Mouse (Mus musculus) lung, adult 2 months (tissue): ENCODE measurements around the gene Pdzd7. TPM values are rescaled to one million over a fixed set of nuclear protein-coding genes. Genes with fewer than 3 reads are reported as not detected.

ENCODE experiments used
- DNase-seq: peaks from one replicate; pipeline ENCODE4 v3.0.0; 2022
- H3K4me1 ChIP-seq: fragments of 200-500 bp; 2 replicates; pipeline ENCODE4 v1.6.1; 2011; ENCODE audit warnings: low read length; ENCODE audit not compliant: control insufficient read depth, insufficient read depth
- H3K4me3 ChIP-seq: fragments of 200-500 bp; replicated peaks from 2 replicates; pipeline ENCODE3; 2011; ENCODE audit warnings: low read depth, mild to moderate bottlenecking, control low read depth, low read length; ENCODE audit errors: extremely low read depth
- CTCF ChIP-seq: fragments of 200-500 bp; IDR thresholded peaks from 2 replicates; pipeline ENCODE4 v1.5.1; 2011; ENCODE audit warnings: mild to moderate bottlenecking, low read length, control low read depth; ENCODE audit not compliant: insufficient read depth
- POLR2A ChIP-seq: fragments of 200-500 bp; IDR thresholded peaks from 2 replicates; pipeline ENCODE4 v1.6.1; 2011; ENCODE audit warnings: low read depth, mild to moderate bottlenecking, control low read depth, low read length, borderline replicate concordance; ENCODE audit errors: extremely low read depth
- WGBS: fragments of 180-500 bp; shearing (Covaris S2); methylation state at CpG from one replicate; pipeline ENCODE4 v1.1.7; 2018; 5-methylcytosine and 5-hydroxymethylcytosine counted together
- polyA plus RNA-seq: library from polyadenylated mRNA; depleted of rRNA; stranded (reverse); fragments of >200 nt; gene quantifications from 2 replicates; pipeline ENCODE4 v1.2.3, GENCODE M21; 2012; rRNA removed

Gene Pdzd7
- polyA plus RNA-seq, result 0.64 and 1.2 TPM in 2 replicates

GRCm38 (mm10) chr19:45045651-45046050 lies at the start of gene Pdzd7:
Gene Pdzd7 (minus strand): TSS chr19:45045717.
- TF ChIP-seq POLR2A, result no peak
- TF ChIP-seq CTCF, result no peak
- 75% methylated on average over 5 of the region's 5 CpGs for WGBS
- peak within 1 kb of the TSS; percentile 91 for H3K4me3 ChIP-seq
- no peak for DNase-seq
- peaks cover 6% of the 10 kb centered on the region; the same call in 1 of the 2 replicates for H3K4me1 ChIP-seq

- 21% methylated on average over 11 of the region's 11 CpGs for WGBS
- peaks cover 4% of the 10 kb centered on the region; the same call in 1 of the 2 replicates for H3K4me1 ChIP-seq
Measured at GRCm38 (mm10) chr19:45081841-45082550, 36.5 kb upstream of the Pdzd7 start.

GRCm38 (mm10) chr19:45081279-45081678 lies 35.8 kb upstream of the Pdzd7 start:
- peak; percentile 80 for TF ChIP-seq CTCF
- no peak for TF ChIP-seq POLR2A
- H3K4me3 ChIP-seq, result no peak overlapping the region
- peak; percentile 80 for DNase-seq
- WGBS, result 1% methylated on average over 5 of the region's 5 CpGs
- H3K4me1 ChIP-seq, result peaks cover 4% of the 10 kb centered on the region; the same call in 1 of the 2 replicates

More at GRCm38 (mm10) chr19:45081841-45082550, 36.5 kb upstream of the Pdzd7 start:
- peak; percentile 29 for DNase-seq
- TF ChIP-seq CTCF, result peak; percentile 42
- TF ChIP-seq POLR2A, result no peak
- H3K4me3 ChIP-seq, result no peak overlapping the region

- WGBS, result 10% methylated on average over 17 of the region's 17 CpGs
- H3K4me1 ChIP-seq, result peaks cover 4% of the 10 kb centered on the region
- TF ChIP-seq CTCF, result no peak
- TF ChIP-seq POLR2A, result no peak
- no peak overlapping the region for H3K4me3 ChIP-seq
- no peak for DNase-seq
Measured at GRCm38 (mm10) chr19:45080711-45081110, 35.2 kb upstream of the Pdzd7 start.

- DNase-seq, result peak; percentile 80
- WGBS, result under 1% methylated on average over 45 of the region's 45 CpGs
- Histone ChIP-seq H3K4me1 (peaks cover 4% of the 10 kb centered on the region), H3K4me3 (peak overlapping the region; percentile 16)
- TF ChIP-seq POLR2A (0 out of 2 replicates have a peak, but pooled peaks have one; percentile 21), CTCF (no peak)
Measured at GRCm38 (mm10) chr19:45079769-45080515, 34.4 kb upstream of the Pdzd7 start.

- Histone ChIP-seq H3K4me3 (peak overlapping the region; percentile 16), H3K4me1 (peaks cover 4% of the 10 kb centered on the region)
- WGBS, result 15% methylated on average over 17 of the region's 17 CpGs
- TF ChIP-seq POLR2A (no peak), CTCF (peak; percentile 29; the same call in 1 of the 2 replicates)
- DNase-seq, result no peak
Measured at GRCm38 (mm10) chr19:45078971-45079764, 33.7 kb upstream of the Pdzd7 start.

GRCm38 (mm10) chr19:45077742-45078645 lies 32.5 kb upstream of the Pdzd7 start:
- no peak for TF ChIP-seq CTCF
- no peak for TF ChIP-seq POLR2A

More at GRCm38 (mm10) chr19:45077742-45078645, 32.5 kb upstream of the Pdzd7 start:
- Histone ChIP-seq H3K4me3 (no peak overlapping the region), H3K4me1 (peaks cover 4% of the 10 kb centered on the region)
- 33% methylated on average over 20 of the region's 20 CpGs for WGBS
- DNase-seq, result no peak
